Mouse (Mus musculus) layer of hippocampus, postnatal 25 days (tissue): ENCODE data around the gene Slc13a4. TPM values are rescaled to one million over a fixed set of nuclear protein-coding genes. Genes with fewer than 3 reads are reported as not detected.
A peak's percentile ranks its signal among the peaks of the same experiment; 100 is the strongest.

Experiments
- DNase-seq, 2 experiments: peaks; one replicate each; pipeline ENCODE4 v3.0.0; 2022; ENCODE audit warnings: mixed read lengths in 2 of 2, low spot score in 1 of 2; ENCODE audit errors: extremely low spot score in 1 of 2
- total RNA-seq, 2 experiments: library from RNA; stranded (reverse); gene quantifications; 2 replicates each; pipeline ENCODE4 v1.2.3; 2021

The Slc13a4 gene
- total RNA-seq, 2 experiments from 2014 or later, result 2.7 to 3.1 TPM

GRCm38 (mm10) chr6:35303355-35303900 is 4.5 kb downstream of the Slc13a4 start:
- DNase-seq, result no peak

GRCm38 (mm10) chr6:35302581-35302980 is 5.3 kb downstream of the Slc13a4 start:
- no peak for DNase-seq

GRCm38 (mm10) chr6:35298323-35298722 is 9.6 kb downstream of the Slc13a4 start:
- DNase-seq, result no peak

GRCm38 (mm10) chr6:35297516-35298227 is 10.3 kb downstream of the Slc13a4 start:
- no peak for DNase-seq

GRCm38 (mm10) chr6:35297001-35297400 is 10.9 kb downstream of the Slc13a4 start:
- DNase-seq, result peak in 1 of 2 experiments; percentile 11

GRCm38 (mm10) chr6:35294964-35295363 is 13.0 kb downstream of the Slc13a4 start:
- DNase-seq, result no peak

- DNase-seq, result no peak
These were observed 18.3 kb downstream of the Slc13a4 start for GRCm38 (mm10) chr6:35289676-35290075.

- DNase-seq, result no peak
These were observed 19.0 kb downstream of the Slc13a4 start for GRCm38 (mm10) chr6:35288920-35289319.

- DNase-seq, result peak; percentile 18 to 30
These were observed 19.7 kb downstream of the Slc13a4 start for GRCm38 (mm10) chr6:35288114-35288761.

- no peak for DNase-seq
These were observed 28.6 kb downstream of the Slc13a4 start for GRCm38 (mm10) chr6:35279306-35279705.

GRCm38 (mm10) chr6:35277903-35278587 is 29.9 kb downstream of the Slc13a4 start:
- no peak for DNase-seq

- DNase-seq, result no peak
These were observed 34.4 kb downstream of the Slc13a4 start for GRCm38 (mm10) chr6:35273391-35274082.

- no peak for DNase-seq
These were observed 35.8 kb downstream of the Slc13a4 start for GRCm38 (mm10) chr6:35271868-35272765.

- DNase-seq, result no peak
These were observed 36.7 kb downstream of the Slc13a4 start for GRCm38 (mm10) chr6:35271094-35271855.

GRCm38 (mm10) chr6:35269643-35270042 is 38.3 kb downstream of the Slc13a4 start:
- DNase-seq, result no peak

GRCm38 (mm10) chr6:35268711-35269110 is 39.2 kb downstream of the Slc13a4 start:
- DNase-seq, result no peak

GRCm38 (mm10) chr6:35265580-35266278 is 42.2 kb downstream of the Slc13a4 start:
- no peak for DNase-seq

GRCm38 (mm10) chr6:35260531-35260930 is 47.4 kb downstream of the Slc13a4 start:
- DNase-seq, result no peak
